Mouse (Mus musculus) hindbrain, embryonic 10.5 days (tissue): ENCODE results near the gene Col6a6. TPM values are rescaled to one million over a fixed set of nuclear protein-coding genes. Genes with fewer than 3 reads are reported as not detected.
"Not testable (repeated sequence)": the region's sequence is repeated elsewhere in the genome, so short reads cannot be mapped to it uniquely, and the experiment has no call there.

Experiments used
- DNase-seq: peaks from one replicate; pipeline ENCODE4 v3.0.0-alpha.2; 2017; ENCODE audit warnings: low spot score
- H3K27ac ChIP-seq: fragments of 300-500 bp; sonication (generic); 2 replicates; pipeline ENCODE4 v1.5.1; 2016; ENCODE audit warnings: mild to moderate bottlenecking, moderate library complexity
- H3K27me3 ChIP-seq: fragments of 300-500 bp; sonication (generic); 2 replicates; pipeline ENCODE4 v1.6.1; 2016; ENCODE audit warnings: mild to moderate bottlenecking; ENCODE audit not compliant: poor library complexity, insufficient read depth, severe bottlenecking
- H3K36me3 ChIP-seq: fragments of 300-500 bp; sonication (generic); 2 replicates; pipeline ENCODE4 v1.6.1; 2016; ENCODE audit warnings: mild to moderate bottlenecking, moderate library complexity
- H3K4me1 ChIP-seq: fragments of 300-500 bp; sonication (generic); replicated peaks from 2 replicates; pipeline ENCODE4 v1.6.1; 2016; ENCODE audit warnings: mild to moderate bottlenecking
- H3K4me3 ChIP-seq: fragments of 300-500 bp; sonication (generic); 2 replicates; pipeline ENCODE4 v1.5.1; 2016; ENCODE audit warnings: mild to moderate bottlenecking, moderate library complexity
- H3K9me3 ChIP-seq: fragments of 300-500 bp; sonication (generic); 2 replicates; pipeline ENCODE4 v1.6.1; 2016; ENCODE audit warnings: mild to moderate bottlenecking, moderate library complexity
- WGBS: fragments of 180-500 bp; shearing (Covaris S2); methylation state at CpG from one replicate; pipeline ENCODE4 v1.1.7; 2016; 5-methylcytosine and 5-hydroxymethylcytosine counted together
- polyA plus RNA-seq: library from polyadenylated mRNA; unstranded; fragments of >200 nt; fragmentation: Nextera tagmentation; extraction: Ambion mirVana; gene quantifications from 2 replicates; pipeline ENCODE4 v1.2.1, GENCODE M21; 2016

The Col6a6 gene
- polyA plus RNA-seq, 1 experiment from 2014 or later, result 0.09 TPM

DNA sequence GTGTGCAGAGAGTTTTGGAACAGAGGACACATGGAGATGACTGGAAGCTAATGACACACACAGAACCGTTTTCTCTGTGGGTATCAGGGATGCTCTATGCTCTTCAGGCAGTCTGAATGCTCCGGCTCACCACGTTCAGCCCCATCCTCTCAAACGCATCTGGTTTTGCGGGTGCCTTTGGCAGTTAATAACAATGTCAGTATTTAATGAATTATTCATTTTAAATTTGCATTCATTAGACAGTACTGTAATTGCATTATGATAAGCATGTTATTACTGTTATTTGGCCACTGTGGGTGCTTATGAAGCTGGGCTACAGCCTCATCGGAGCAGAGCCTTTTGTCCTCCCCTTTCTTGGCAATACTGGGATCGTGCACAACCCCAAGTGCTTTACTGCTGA is 146.6 kb downstream of the Col6a6 start:
- H3K27me3 ChIP-seq, result no peaks in the 10 kb centered on the region
- DNase-seq, result no peak
- H3K27ac ChIP-seq, result no peak overlapping the region
- peaks cover 94% of the 10 kb centered on the region for H3K36me3 ChIP-seq
- H3K9me3 ChIP-seq, result no peaks in the 10 kb centered on the region
- no peak overlapping the region for H3K4me3 ChIP-seq
- 90% methylated on average over 7 of the region's 7 CpGs for WGBS
- no peaks in the 10 kb centered on the region for H3K4me1 ChIP-seq

- Histone ChIP-seq H3K4me3 (no peak overlapping the region), H3K27me3 (no peaks in the 10 kb centered on the region), H3K9me3 (no peaks in the 10 kb centered on the region), H3K36me3 (peaks cover 80% of the 10 kb centered on the region), H3K4me1 (no peaks in the 10 kb centered on the region), H3K27ac (no peak overlapping the region)
- WGBS, result 88% methylated on average over 11 of the region's 11 CpGs
- DNase-seq, result no peak
Measured at GRCm38 (mm10) chr9:105675941-105676340, 152.0 kb downstream of the Col6a6 start.

- no peak overlapping the region for H3K27ac ChIP-seq
- no peaks in the 10 kb centered on the region for H3K4me1 ChIP-seq
- H3K4me3 ChIP-seq, result no peak overlapping the region
- H3K9me3 ChIP-seq, result no peaks in the 10 kb centered on the region
- peaks cover 81% of the 10 kb centered on the region for H3K36me3 ChIP-seq
- 87% methylated on average over 2 of the region's 2 CpGs for WGBS
- no peaks in the 10 kb centered on the region for H3K27me3 ChIP-seq
- no peak for DNase-seq
Measured at GRCm38 (mm10) chr9:105672032-105672431, 155.9 kb downstream of the Col6a6 start.

DNA sequence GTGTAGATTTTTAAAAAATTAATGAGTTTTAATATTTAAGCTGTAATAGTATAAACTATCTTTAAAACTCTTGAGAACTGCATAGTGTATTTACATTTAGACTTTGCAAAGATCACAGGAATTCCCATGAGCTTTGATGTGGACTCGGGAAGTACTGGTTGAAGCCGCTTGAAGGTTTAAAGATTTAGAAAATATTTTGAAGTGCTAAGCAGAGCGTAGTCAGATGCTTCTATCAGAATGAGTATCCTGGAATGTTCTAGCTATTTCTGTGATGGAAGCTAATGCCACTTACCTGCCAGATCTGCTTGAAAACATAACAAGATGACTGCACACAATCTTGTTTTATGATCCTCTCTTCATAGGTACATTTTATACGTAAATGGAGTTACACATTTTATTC is 157.0 kb downstream of the Col6a6 start:
- Histone ChIP-seq H3K27me3 (no peaks in the 10 kb centered on the region), H3K27ac (no peak overlapping the region), H3K4me3 (no peak overlapping the region), H3K9me3 (no peaks in the 10 kb centered on the region), H3K4me1 (no peaks in the 10 kb centered on the region), H3K36me3 (peaks cover 80% of the 10 kb centered on the region)
- DNase-seq, result no peak
- 94% methylated on average over 4 of the region's 4 CpGs for WGBS

GRCm38 (mm10) chr9:105665269-105665668 is 162.7 kb downstream of the Col6a6 start:
- DNase-seq, result no peak
- peaks cover 93% of the 10 kb centered on the region for H3K36me3 ChIP-seq
- 92% methylated on average over 7 of the region's 7 CpGs for WGBS
- no peaks in the 10 kb centered on the region for H3K27me3 ChIP-seq
- no peak overlapping the region for H3K27ac ChIP-seq
- no peak overlapping the region for H3K4me3 ChIP-seq
- no peaks in the 10 kb centered on the region for H3K4me1 ChIP-seq
- H3K9me3 ChIP-seq, result no peaks in the 10 kb centered on the region

DNA sequence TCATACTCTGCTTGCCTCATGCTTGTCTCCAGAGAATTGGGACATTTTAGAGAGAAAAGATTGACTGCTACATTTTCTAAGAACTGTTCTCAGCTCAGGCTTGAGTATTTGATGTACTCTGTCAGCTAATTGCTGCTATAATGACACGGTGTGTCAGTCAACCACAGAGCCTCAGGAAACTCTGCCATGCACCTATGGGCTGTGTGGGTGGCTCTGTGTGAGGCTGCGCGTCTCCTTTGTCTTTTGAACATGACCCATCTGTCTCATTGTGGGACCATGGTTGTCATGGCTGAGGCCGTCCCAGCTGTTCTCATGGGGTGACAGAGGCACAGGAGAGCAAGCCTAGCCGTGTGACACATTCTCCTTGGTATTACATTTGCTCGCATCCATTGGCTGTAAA is 168.1 kb downstream of the Col6a6 start:
- H3K27ac ChIP-seq, result no peak overlapping the region
- no peaks in the 10 kb centered on the region for H3K9me3 ChIP-seq
- peaks cover 89% of the 10 kb centered on the region for H3K36me3 ChIP-seq
- H3K4me1 ChIP-seq, result no peaks in the 10 kb centered on the region
- no peak for DNase-seq
- WGBS, result 88% methylated on average over 6 of the region's 6 CpGs
- no peaks in the 10 kb centered on the region for H3K27me3 ChIP-seq
- no peak overlapping the region for H3K4me3 ChIP-seq

GRCm38 (mm10) chr9:105658216-105658615 is 169.7 kb downstream of the Col6a6 start:
- no peaks in the 10 kb centered on the region for H3K9me3 ChIP-seq
- no peak for DNase-seq
- peaks cover 89% of the 10 kb centered on the region for H3K36me3 ChIP-seq
- H3K27me3 ChIP-seq, result no peaks in the 10 kb centered on the region
- no peak overlapping the region for H3K27ac ChIP-seq
- no peaks in the 10 kb centered on the region for H3K4me1 ChIP-seq
- 94% methylated on average over 12 of the region's 12 CpGs for WGBS
- no peak overlapping the region for H3K4me3 ChIP-seq

DNA sequence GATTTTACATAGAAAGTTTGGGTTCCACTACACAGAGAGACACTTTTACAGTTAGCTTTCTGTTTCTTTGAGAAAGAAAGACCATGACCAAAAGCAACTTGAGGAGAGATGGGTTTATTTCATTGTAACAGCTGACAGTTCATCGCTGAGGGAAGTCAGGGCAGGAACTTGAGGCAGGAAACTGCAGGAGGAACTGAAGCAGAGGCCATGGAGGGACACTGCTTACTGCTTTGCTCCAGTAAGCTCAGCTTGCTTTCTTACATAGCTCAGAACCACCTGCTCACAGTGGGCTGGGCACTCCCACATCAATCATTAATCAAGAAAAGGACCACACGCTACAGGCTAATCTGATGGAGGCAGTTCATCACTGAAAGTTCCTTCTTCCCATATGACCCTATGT is 171.8 kb downstream of the Col6a6 start:
- Histone ChIP-seq H3K36me3 (peaks cover 89% of the 10 kb centered on the region), H3K27me3 (no peaks in the 10 kb centered on the region), H3K4me3 (no peak overlapping the region), H3K9me3 (no peaks in the 10 kb centered on the region), H3K4me1 (no peaks in the 10 kb centered on the region), H3K27ac (no peak overlapping the region)
- WGBS, result 85% methylated on average over 2 of the region's 2 CpGs
- DNase-seq, result no peak

GRCm38 (mm10) chr9:105642460-105643371 is 185.2 kb downstream of the Col6a6 start, which contains the start of gene Pik3r4:
Pik3r4 (plus strand) TSS chr9:105642978.
- no peaks in the 10 kb centered on the region for H3K27me3 ChIP-seq
- H3K27ac ChIP-seq, result peak within 1 kb of the TSS; percentile 92
- H3K4me3 ChIP-seq, result peak within 1 kb of the TSS; percentile 98
- 6% methylated on average over 37 of the region's 37 CpGs for WGBS
- DNase-seq, result peak; percentile 85
- H3K4me1 ChIP-seq, result peaks cover 16% of the 10 kb centered on the region
- H3K9me3 ChIP-seq, result no peaks in the 10 kb centered on the region
- H3K36me3 ChIP-seq, result peaks cover 34% of the 10 kb centered on the region

- 72% methylated on average over 6 of the region's 6 CpGs for WGBS
- Histone ChIP-seq H3K4me1 (peaks cover 16% of the 10 kb centered on the region), H3K36me3 (peaks cover 22% of the 10 kb centered on the region)
- DNase-seq, H3K27me3 ChIP-seq, H3K9me3 ChIP-seq, H3K27ac ChIP-seq, H3K4me3 ChIP-seq: not testable (repeated sequence)
Measured at GRCm38 (mm10) chr9:105641377-105641776, 186.6 kb downstream of the Col6a6 start.

Other genes starting within 250 kb of the Col6a6 start
- gene Pik3r4, start 185.2 kb downstream of the Col6a6 start, polyA plus RNA-seq, result 22.5 and 22.6 TPM in 2 replicates
- 0.07 TPM in 2 replicates for gene Col6a5, start 132.5 kb upstream of the Col6a6 start, polyA plus RNA-seq